Mouse (Mus musculus) cerebellum, postnatal 36 days (tissue): ENCODE measurements around the gene Doc2g.

Experiments used
- DNase-seq, 2 experiments: peaks; one replicate each; pipeline ENCODE4 v3.0.0; 2021 to 2022; ENCODE audit warnings: mixed read lengths in 2 of 2

The Doc2g gene

DNA sequence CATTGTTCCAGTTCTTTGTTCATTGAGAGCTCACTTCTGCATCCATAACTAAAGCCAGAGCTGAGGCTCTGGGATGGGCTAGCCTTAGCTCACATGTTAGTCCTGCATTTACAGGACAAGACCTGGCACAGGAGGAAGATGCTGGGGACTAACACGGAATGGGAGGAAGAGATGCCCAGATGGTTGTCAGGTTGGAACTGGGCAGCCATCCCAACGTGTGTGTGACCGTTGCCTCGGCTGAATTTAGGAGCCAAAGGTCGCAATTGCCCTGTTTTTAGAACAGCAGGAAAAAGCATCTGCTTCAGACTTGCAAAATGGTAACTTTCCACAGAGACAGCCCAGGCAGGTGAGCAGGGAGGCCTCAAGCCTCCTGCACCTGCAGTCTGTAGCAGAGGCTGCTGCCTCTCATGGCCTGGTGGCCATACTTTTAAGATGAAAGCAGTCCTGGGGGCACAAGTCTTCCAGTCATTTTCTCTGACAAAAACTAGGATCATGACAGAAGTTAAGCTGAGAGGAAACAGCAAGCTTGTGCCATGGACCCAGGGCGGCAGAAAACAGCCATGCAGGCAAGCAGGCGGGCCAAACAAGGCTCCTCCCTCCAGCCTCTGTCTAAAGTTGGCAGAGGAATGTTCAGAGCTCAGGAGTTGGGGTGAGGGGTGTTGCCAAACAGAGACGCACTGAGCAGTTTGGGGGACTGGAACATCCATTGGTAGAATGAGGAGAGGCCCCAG lies 52.3 kb downstream of the Doc2g start:
- peak; percentile 70 to 71 for DNase-seq

DNA sequence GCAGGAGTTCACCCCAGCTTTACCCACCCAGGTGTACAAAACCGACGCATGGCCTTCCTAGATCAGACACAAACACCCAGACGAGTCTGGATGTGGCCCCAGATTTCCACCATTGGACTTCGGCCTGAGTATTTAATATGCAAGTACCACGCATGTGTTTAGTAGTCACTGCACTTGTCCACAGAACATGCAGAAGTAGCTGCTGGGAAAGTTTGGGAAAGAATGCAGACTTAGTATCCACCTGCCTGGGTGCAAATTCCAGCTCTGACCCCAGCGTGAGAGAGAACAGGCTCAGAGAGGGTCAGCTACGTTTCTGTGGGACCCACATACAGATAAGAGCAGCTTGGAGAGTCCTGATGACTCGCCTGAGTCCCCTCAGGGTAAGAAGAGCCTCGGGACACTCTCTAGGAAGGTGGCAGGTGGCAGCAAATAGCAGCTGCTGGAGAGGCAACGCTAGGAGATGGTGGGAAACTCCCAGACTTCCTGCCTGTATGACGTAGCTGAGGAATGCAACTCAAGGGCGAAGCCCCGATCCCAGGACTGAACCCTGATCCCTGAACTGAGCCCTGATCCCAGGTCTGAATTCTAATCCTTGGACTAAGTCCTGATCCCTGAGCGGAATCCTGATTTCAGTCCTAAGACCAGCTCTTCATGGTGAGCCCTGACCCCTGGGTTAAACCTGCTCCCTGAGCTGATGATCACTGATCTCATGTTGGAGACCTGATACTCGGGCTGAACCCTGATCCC lies 53.0 kb downstream of the Doc2g start:
- DNase-seq = no peak
